ENCODE assay signal across 9 mouse cellular contexts in genomic region chr7:3390413-3391080, GRCm38 (mm10). TPM values are rescaled to one million over a fixed set of nuclear protein-coding genes. Genes with fewer than 3 reads are reported as not detected.
DNase-seq lines count a peak whose midpoint lies in the region; ATAC-seq and TF ChIP-seq lines count a peak whose summit lies in the region.
"Had no signal": no experiment of that assay in that cellular context is flagged by ENCODE, and none has a peak within 500 bp of the region (broad histone marks: within the 10 kb centered on the region; RNA-seq: fewer than 3 reads in every experiment).

Gene Cacng8, plus strand, starts transcription at chr7:3390683.

- no peaks in the 10 kb centered on the region for H3K36me3 ChIP-seq in heart, embryonic 10.5 days
- H3K36me3 ChIP-seq in E14TG2a.4 (ENCODE audit: insufficient read depth, low read length) = no peaks in the 10 kb centered on the region
- peaks cover 14% of the 10 kb centered on the region for H3K36me3 ChIP-seq in forebrain, embryonic 15.5 days
- H3K36me3 ChIP-seq in limb, embryonic 12.5 days = peaks cover 12% of the 10 kb centered on the region
- H3K36me3 ChIP-seq in thymus, adult 2 months (ENCODE audit: control insufficient read depth, insufficient read depth, low read length) = no peaks in the 10 kb centered on the region

- no peak for DNase-seq in heart, embryonic 10.5 days (ENCODE audit: low spot score)
- DNase-seq in heart, postnatal 25 days (ENCODE audit: low spot score) = no peak
- DNase-seq in gastrocnemius, adult 2 months = no peak
- no peak for DNase-seq in thymus, adult 2 months
- DNase-seq in kidney, postnatal 14 days = no peak

- H3K9ac ChIP-seq in forebrain, embryonic 15.5 days (replicated peaks) = peak within 1 kb of the TSS; percentile 70
- H3K9ac ChIP-seq in limb, embryonic 12.5 days (replicated peaks) = peak within 1 kb of the TSS; percentile 48

- peak within 1 kb of the TSS; percentile 83 for H3K4me2 ChIP-seq in forebrain, embryonic 15.5 days (replicated peaks)
- peak within 1 kb of the TSS; percentile 72 for H3K4me2 ChIP-seq in limb, embryonic 12.5 days

- intact Hi-C loops in heart, postnatal 25 days (cut with DNase I) = no loop called here
- intact Hi-C loops in gastrocnemius, adult 2 months (cut with DNase I) = no loop called here

- no peak for TF ChIP-seq POLR2A in thymus, adult 2 months (IDR thresholded peaks at IDR 0.05; ENCODE audit: control insufficient read depth, extremely low read depth, insufficient read depth, low read length, poor library complexity)

- peaks cover 27% of the 10 kb centered on the region; the same call in 1 of the 2 replicates for H3K27me3 ChIP-seq in heart, embryonic 10.5 days (ENCODE audit: insufficient read depth, poor library complexity, severe bottlenecking)
- H3K27me3 ChIP-seq in E14TG2a.4 (ENCODE audit: insufficient read depth, low read length) = peaks cover 24% of the 10 kb centered on the region
- no peaks in the 10 kb centered on the region for H3K27me3 ChIP-seq in forebrain, embryonic 15.5 days
- no peaks in the 10 kb centered on the region for H3K27me3 ChIP-seq in limb, embryonic 12.5 days
- H3K27me3 ChIP-seq in thymus, adult 2 months (ENCODE audit: control insufficient read depth, insufficient read depth, low read length) = no peaks in the 10 kb centered on the region

- H3K4me3 ChIP-seq in heart, embryonic 10.5 days = peak within 1 kb of the TSS; percentile 47
- H3K4me3 ChIP-seq in E14TG2a.4 (replicated peaks; ENCODE audit: low read length) = peak within 1 kb of the TSS; percentile 56
- peak within 1 kb of the TSS; percentile 60 for H3K4me3 ChIP-seq in forebrain, embryonic 15.5 days
- H3K4me3 ChIP-seq in limb, embryonic 12.5 days (replicated peaks) = peak within 1 kb of the TSS; percentile 41
- H3K4me3 ChIP-seq in gastrocnemius, adult 2 months = no peak within 1 kb of the TSS
- no peak within 1 kb of the TSS for H3K4me3 ChIP-seq in thymus, adult 2 months (ENCODE audit: control insufficient read depth, insufficient read depth, low read length)
- H3K4me3 ChIP-seq: erythroblast, embryonic 14.5 days had no signal

- no peak for TF ChIP-seq CTCF in E14TG2a.4 (conservative IDR thresholded peaks at IDR 0.05; ENCODE audit: low read length)
- TF ChIP-seq CTCF in gastrocnemius, adult 2 months (IDR thresholded peaks at IDR 0.05) = no peak
- TF ChIP-seq CTCF in thymus, adult 2 months (IDR thresholded peaks at IDR 0.05; ENCODE audit: borderline replicate concordance, control insufficient read depth, extremely low read depth, insufficient read depth, low read length, poor library complexity) = no peak

- H3K9me3 ChIP-seq in heart, embryonic 10.5 days = no peaks in the 10 kb centered on the region
- H3K9me3 ChIP-seq in E14TG2a.4 (ENCODE audit: low read length) = no peaks in the 10 kb centered on the region
- H3K9me3 ChIP-seq in forebrain, embryonic 15.5 days = no peaks in the 10 kb centered on the region
- H3K9me3 ChIP-seq in limb, embryonic 12.5 days = no peaks in the 10 kb centered on the region

- H3K27ac ChIP-seq in heart, embryonic 10.5 days = peak within 1 kb of the TSS; percentile 42; the same call in 1 of the 2 replicates
- peak within 1 kb of the TSS; percentile 85 for H3K27ac ChIP-seq in forebrain, embryonic 15.5 days (replicated peaks)
- 0 out of 2 replicates have a peak within 1 kb of the TSS, but pooled peaks have one; percentile 17 for H3K27ac ChIP-seq in limb, embryonic 12.5 days
- H3K27ac ChIP-seq in gastrocnemius, adult 2 months = no peak within 1 kb of the TSS
- no peak within 1 kb of the TSS for H3K27ac ChIP-seq in thymus, adult 2 months (ENCODE audit: control insufficient read depth, insufficient read depth, low read length)

- ATAC-seq in forebrain, embryonic 15.5 days (replicated peaks) = peak; percentile 41
- ATAC-seq in limb, embryonic 12.5 days (ENCODE audit: insufficient number of reproducible peaks, insufficient read depth, low FRiP score, low TSS enrichment, low read depth) = no peak

- H3K4me1 ChIP-seq in heart, embryonic 10.5 days = 0 out of 2 replicates have a peak, but pooled peaks cover 4% of the 10 kb centered on the region
- H3K4me1 ChIP-seq in E14TG2a.4 (replicated peaks; ENCODE audit: low read depth, low read length) = peaks cover 53% of the 10 kb centered on the region
- H3K4me1 ChIP-seq in forebrain, embryonic 15.5 days = peaks cover 56% of the 10 kb centered on the region
- H3K4me1 ChIP-seq in limb, embryonic 12.5 days (replicated peaks) = peaks cover 28% of the 10 kb centered on the region
- no peaks in the 10 kb centered on the region for H3K4me1 ChIP-seq in thymus, adult 2 months (replicated peaks; ENCODE audit: control insufficient read depth, insufficient read depth, low read length)

- under 1% methylated on average over 7 of the region's 7 CpGs for WGBS in heart, embryonic 10.5 days
- 1% methylated on average over 7 of the region's 7 CpGs for WGBS in forebrain, embryonic 15.5 days
- 1% methylated on average over 7 of the region's 7 CpGs for WGBS in limb, embryonic 12.5 days
- WGBS in thymus, adult 2 months = 1% methylated on average over 7 of the region's 7 CpGs

RNA-seq across cellular contexts. Expression of gene Cacng8, which starts in this region (rescaled TPM):
- 1.8 and 2.3 TPM in 2 replicates for polyA plus RNA-seq in heart, embryonic 10.5 days (2016; fragmentation: Nextera tagmentation; extraction: Ambion mirVana)
- not detected for total RNA-seq in heart, postnatal 25 days (2021)
- 12.5 and 16.4 TPM in 2 replicates for polyA plus RNA-seq in forebrain, embryonic 15.5 days (2015; fragmentation: Nextera tagmentation; extraction: Ambion mirVana)
- 6.2 and 6.3 TPM in 2 replicates for polyA plus RNA-seq in limb, embryonic 12.5 days (2016; fragmentation: Nextera tagmentation; extraction: Ambion mirVana)
- not detected for total RNA-seq in gastrocnemius, adult 2 months (2021)
- 0.82 and 0.88 TPM in 2 replicates for polyA plus RNA-seq in thymus, adult 2 months (2012; rRNA removed)
- polyA plus RNA-seq: erythroblast, embryonic 14.5 days had no signal

Comparison
In these comparisons a context has a peak if more than half of its experiments do, and no peak if none do; other contexts are left out.
1. H3K27ac ChIP-seq: peak in heart, embryonic 10.5 days (single experiment), forebrain, embryonic 15.5 days (single experiment) and limb, embryonic 12.5 days (single experiment); none in gastrocnemius, adult 2 months (single experiment) and thymus, adult 2 months (single experiment).
2. H3K4me3 ChIP-seq: peak in heart, embryonic 10.5 days (single experiment), E14TG2a.4 (single experiment), forebrain, embryonic 15.5 days (single experiment) and limb, embryonic 12.5 days (single experiment); none in gastrocnemius, adult 2 months (single experiment) and thymus, adult 2 months (single experiment).